Comparison of ENCODE assay signal across 10 mouse cellular contexts in genomic region chr2:57934062-57934822, GRCm38 (mm10).
DNase-seq lines count a peak whose midpoint lies in the region; ATAC-seq and TF ChIP-seq lines count a peak whose summit lies in the region.
"Had no signal": no experiment of that assay in that cellular context is flagged by ENCODE, and none has a peak within 500 bp of the region (broad histone marks: within the 10 kb centered on the region; RNA-seq: fewer than 3 reads in every experiment).

No protein-coding gene starts in this region.

- no peaks in the 10 kb centered on the region for H3K9me3 ChIP-seq in kidney, postnatal 0 days (replicated peaks; ENCODE audit: low read length)

- ATAC-seq in kidney, postnatal 0 days (replicated peaks; ENCODE audit: low FRiP score, low read depth): no peak
- no peak for ATAC-seq in monocyte, adult 5-6 weeks (replicated peaks; ENCODE audit: insufficient number of reproducible peaks, low FRiP score, low TSS enrichment, poor library complexity, severe bottlenecking)

- H3K4me2 ChIP-seq in kidney, postnatal 0 days (ENCODE audit: low read length): no peak overlapping the region

- no peaks in the 10 kb centered on the region for H3K4me1 ChIP-seq in kidney, postnatal 0 days (replicated peaks; ENCODE audit: insufficient read depth, low read length)

- H3K9ac ChIP-seq in kidney, postnatal 0 days (ENCODE audit: low read depth, low read length): no peak overlapping the region

- peak; percentile 40; the same call in 1 of the 2 replicates for TF ChIP-seq CTCF in kidney, postnatal 0 days (IDR thresholded peaks at IDR 0.05; ENCODE audit: low read depth)

- H3K4me3 ChIP-seq in kidney, postnatal 0 days (replicated peaks; ENCODE audit: low read depth, low read length): no peak overlapping the region

- H3K27ac ChIP-seq in kidney, postnatal 0 days: no peak overlapping the region
- H3K27ac ChIP-seq: macrophage had no signal

- peak; percentile 2 for DNase-seq in adrenal gland, postnatal 25 days
- no peak for DNase-seq in adrenal gland, adult 18-20 months (ENCODE audit: low spot score in 2 of 2)
- DNase-seq in kidney, postnatal 0 days (ENCODE audit: low spot score): no peak
- no peak for DNase-seq in kidney, adult 9 months
- peak; percentile 47 for DNase-seq in thymus, postnatal 4 days
- no peak for DNase-seq in thymus, postnatal 14 days
- DNase-seq in testis, postnatal 10 days (ENCODE audit: low spot score): peak; percentile 43
- DNase-seq: B cell, adult 2 months had no signal

- no peaks in the 10 kb centered on the region for H3K36me3 ChIP-seq in kidney, postnatal 0 days (ENCODE audit: insufficient read depth, low read length)

- no peaks in the 10 kb centered on the region for H3K27me3 ChIP-seq in kidney, postnatal 0 days (ENCODE audit: insufficient read depth, low read length)

- 59% methylated on average over 5 of the region's 5 CpGs for WGBS in kidney, postnatal 0 days

Comparison
In these comparisons a context has a peak if more than half of its experiments do, and no peak if none do; other contexts are left out.
1. DNase-seq: peak in adrenal gland, postnatal 25 days (single experiment), thymus, postnatal 4 days (single experiment) and testis, postnatal 10 days (single experiment); none in adrenal gland, adult 18-20 months (0 of 2), kidney, postnatal 0 days (single experiment), kidney, adult 9 months (single experiment) and thymus, postnatal 14 days (single experiment).